Mouse (Mus musculus) heart, postnatal 0 days (tissue): ENCODE results near the gene Kcnn1.

Experiments used
- CTCF ChIP-seq: IDR thresholded peaks from 2 replicates; pipeline ENCODE4 v1.5.1; 2016; ENCODE audit warnings: antibody characterized with exemption, control low read depth, low read depth
- EP300 ChIP-seq: IDR thresholded peaks from 2 replicates; pipeline ENCODE4 v1.6.1; 2016; ENCODE audit warnings: antibody characterized with exemption, low read depth

- TF ChIP-seq CTCF (no peak), EP300 (no peak)
Observed at GRCm38 (mm10) chr8:70899226-70899625, 36.2 kb upstream of the Kcnn1 start.
